Comparison of ENCODE assay signal across 27 mouse cellular contexts in the genomic region with DNA sequence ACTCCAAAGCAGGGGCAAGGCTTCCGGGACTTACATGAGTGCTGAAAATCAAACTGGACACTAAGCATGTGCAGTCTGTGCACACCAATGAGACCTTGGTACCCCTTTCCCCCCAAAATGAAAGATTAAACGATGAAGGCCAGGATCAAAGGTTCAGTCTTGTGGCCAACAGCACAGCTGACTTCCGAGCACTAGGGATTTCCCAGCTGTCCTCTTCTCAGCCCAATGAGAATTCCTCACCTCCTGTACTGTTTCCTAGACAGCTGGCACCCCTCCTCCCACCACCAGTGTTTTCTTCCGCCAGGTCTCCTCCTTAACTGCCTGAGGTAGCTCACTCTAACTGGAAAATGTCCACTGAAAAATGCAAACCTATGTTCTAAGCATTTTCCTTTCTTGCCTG. TPM values are rescaled to one million over a fixed set of nuclear protein-coding genes. Genes with fewer than 3 reads are reported as not detected.
DNase-seq lines count a peak whose midpoint lies in the region; ATAC-seq and TF ChIP-seq lines count a peak whose summit lies in the region.
"Had no signal": no experiment of that assay in that cellular context is flagged by ENCODE, and none has a peak within 500 bp of the region (broad histone marks: within the 10 kb centered on the region; RNA-seq: fewer than 3 reads in every experiment).

No protein-coding gene starts in this region.

- no peak for DNase-seq in hindbrain, postnatal 0 days (ENCODE audit: low spot score)
- DNase-seq in liver, embryonic 13.5 days, result no peak
- DNase-seq in liver, embryonic 11.5 days (ENCODE audit: low spot score), result no peak
- peak; percentile 17 for DNase-seq in brain, adult 2 months (ENCODE audit: low read depth, low spot score)
- DNase-seq: adrenal gland, adult 2 months; adrenal gland, postnatal 14 days; B cell, adult 2 months; cerebellum, adult 18-20 months; cerebellum, adult 9-10 months; cerebellum, postnatal 14 days; gastrocnemius, postnatal 10 days; gastrocnemius, postnatal 36 days; heart, adult 2 months; heart, postnatal 14 days; heart, postnatal 4 days had no signal

- H3K9me3 ChIP-seq in hindbrain, embryonic 13.5 days, result no peaks in the 10 kb centered on the region
- H3K9me3 ChIP-seq in hindbrain, postnatal 0 days (ENCODE audit: low read length), result no peaks in the 10 kb centered on the region
- H3K9me3 ChIP-seq in liver, embryonic 13.5 days (replicated peaks), result no peaks in the 10 kb centered on the region
- H3K9me3 ChIP-seq in liver, embryonic 11.5 days (ENCODE audit: control insufficient read depth, low read length), result no peaks in the 10 kb centered on the region
- H3K9me3 ChIP-seq in midbrain, embryonic 13.5 days, result no peaks in the 10 kb centered on the region
- no peaks in the 10 kb centered on the region for H3K9me3 ChIP-seq in midbrain, embryonic 15.5 days
- H3K9me3 ChIP-seq in intestine, embryonic 16.5 days (ENCODE audit: control insufficient read depth, low read length), result no peaks in the 10 kb centered on the region
- H3K9me3 ChIP-seq: embryonic facial prominence, embryonic 12.5 days; forebrain, embryonic 12.5 days; heart, embryonic 10.5 days; heart, embryonic 13.5 days; hindbrain, embryonic 15.5 days had no signal

- no peak overlapping the region for H3K4me2 ChIP-seq in hindbrain, embryonic 13.5 days
- no peak overlapping the region for H3K4me2 ChIP-seq in hindbrain, postnatal 0 days (ENCODE audit: low read depth, low read length)
- no peak overlapping the region for H3K4me2 ChIP-seq in liver, embryonic 13.5 days
- no peak overlapping the region for H3K4me2 ChIP-seq in liver, embryonic 11.5 days
- H3K4me2 ChIP-seq in midbrain, embryonic 13.5 days (replicated peaks), result 0 out of 2 replicates have a peak overlapping the region, but pooled peaks have one; percentile 3
- no peak overlapping the region for H3K4me2 ChIP-seq in midbrain, embryonic 15.5 days
- H3K4me2 ChIP-seq in intestine, embryonic 16.5 days (ENCODE audit: low read depth, low read length), result no peak overlapping the region
- H3K4me2 ChIP-seq: embryonic facial prominence, embryonic 12.5 days; forebrain, embryonic 12.5 days; heart, embryonic 13.5 days; hindbrain, embryonic 15.5 days had no signal

- peaks cover 17% of the 10 kb centered on the region for H3K36me3 ChIP-seq in hindbrain, embryonic 13.5 days
- no peaks in the 10 kb centered on the region for H3K36me3 ChIP-seq in hindbrain, postnatal 0 days (ENCODE audit: insufficient read depth, low read length)
- peaks cover 32% of the 10 kb centered on the region for H3K36me3 ChIP-seq in liver, embryonic 13.5 days
- H3K36me3 ChIP-seq in liver, embryonic 11.5 days (ENCODE audit: control insufficient read depth, insufficient read depth, low read length), result peaks cover 5% of the 10 kb centered on the region; the same call in 1 of the 2 replicates
- peaks cover 21% of the 10 kb centered on the region for H3K36me3 ChIP-seq in midbrain, embryonic 13.5 days
- 0 out of 2 replicates have a peak, but pooled peaks cover 4% of the 10 kb centered on the region for H3K36me3 ChIP-seq in midbrain, embryonic 15.5 days (replicated peaks)
- no peaks in the 10 kb centered on the region for H3K36me3 ChIP-seq in intestine, embryonic 16.5 days (ENCODE audit: control insufficient read depth, insufficient read depth, low read length)

- 79% methylated on average over 4 of the region's 4 CpGs for WGBS in hindbrain, embryonic 13.5 days
- 54% methylated on average over 4 of the region's 4 CpGs for WGBS in hindbrain, postnatal 0 days
- WGBS in liver, embryonic 13.5 days (ENCODE audit: insufficient replicate concordance), result 83% methylated on average over 4 of the region's 4 CpGs
- 88% methylated on average over 4 of the region's 4 CpGs for WGBS in liver, embryonic 11.5 days
- WGBS in midbrain, embryonic 13.5 days, result 80% methylated on average over 4 of the region's 4 CpGs
- 80% methylated on average over 4 of the region's 4 CpGs for WGBS in midbrain, embryonic 15.5 days
- WGBS in intestine, embryonic 16.5 days, result 77% methylated on average over 4 of the region's 4 CpGs

- no peak overlapping the region for H3K4me3 ChIP-seq in hindbrain, embryonic 13.5 days
- no peak overlapping the region for H3K4me3 ChIP-seq in hindbrain, postnatal 0 days (ENCODE audit: low read length)
- no peak overlapping the region for H3K4me3 ChIP-seq in liver, embryonic 13.5 days (replicated peaks)
- no peak overlapping the region for H3K4me3 ChIP-seq in liver, embryonic 11.5 days (ENCODE audit: low read depth, low read length)
- H3K4me3 ChIP-seq in midbrain, embryonic 13.5 days (replicated peaks), result no peak overlapping the region
- no peak overlapping the region for H3K4me3 ChIP-seq in midbrain, embryonic 15.5 days
- no peak overlapping the region for H3K4me3 ChIP-seq in intestine, embryonic 16.5 days (ENCODE audit: low read length)
- H3K4me3 ChIP-seq: embryonic facial prominence, embryonic 12.5 days; erythroblast, embryonic 14.5 days; forebrain, embryonic 12.5 days; heart, adult 2 months; heart, embryonic 10.5 days; heart, embryonic 13.5 days; hindbrain, embryonic 15.5 days had no signal

- H3K4me1 ChIP-seq in hindbrain, embryonic 13.5 days (replicated peaks), result peaks cover 33% of the 10 kb centered on the region
- H3K4me1 ChIP-seq in hindbrain, postnatal 0 days (ENCODE audit: insufficient read depth, low read length), result peaks cover 13% of the 10 kb centered on the region
- H3K4me1 ChIP-seq in liver, embryonic 13.5 days (replicated peaks), result peaks cover 47% of the 10 kb centered on the region
- peaks cover 24% of the 10 kb centered on the region for H3K4me1 ChIP-seq in liver, embryonic 11.5 days (replicated peaks; ENCODE audit: control insufficient read depth, insufficient read depth, low read length)
- peaks cover 34% of the 10 kb centered on the region for H3K4me1 ChIP-seq in midbrain, embryonic 13.5 days (replicated peaks)
- H3K4me1 ChIP-seq in midbrain, embryonic 15.5 days, result peaks cover 42% of the 10 kb centered on the region
- peaks cover 15% of the 10 kb centered on the region for H3K4me1 ChIP-seq in intestine, embryonic 16.5 days (ENCODE audit: control insufficient read depth, insufficient read depth, low read length)

- H3K9ac ChIP-seq in hindbrain, embryonic 13.5 days, result peak overlapping the region; percentile 98; the same call in 1 of the 2 replicates
- no peak overlapping the region for H3K9ac ChIP-seq in hindbrain, postnatal 0 days (replicated peaks; ENCODE audit: low read length)
- H3K9ac ChIP-seq in liver, embryonic 13.5 days, result 0 out of 2 replicates have a peak overlapping the region, but pooled peaks have one; percentile 14
- no peak overlapping the region for H3K9ac ChIP-seq in liver, embryonic 11.5 days (ENCODE audit: low read depth, low read length)
- peak overlapping the region; percentile 23; the same call in 1 of the 2 replicates for H3K9ac ChIP-seq in midbrain, embryonic 13.5 days (replicated peaks)
- H3K9ac ChIP-seq in midbrain, embryonic 15.5 days, result no peak overlapping the region
- no peak overlapping the region for H3K9ac ChIP-seq in intestine, embryonic 16.5 days (ENCODE audit: low read depth, low read length)
- H3K9ac ChIP-seq: embryonic facial prominence, embryonic 12.5 days; forebrain, embryonic 12.5 days; hindbrain, embryonic 15.5 days had no signal

- TF ChIP-seq CTCF in hindbrain, postnatal 0 days (IDR thresholded peaks at IDR 0.05; ENCODE audit: low read depth), result no peak

- ATAC-seq in hindbrain, embryonic 13.5 days (ENCODE audit: low FRiP score), result no peak
- ATAC-seq in hindbrain, postnatal 0 days, result no peak
- ATAC-seq in liver, embryonic 13.5 days (ENCODE audit: low read depth), result no peak
- ATAC-seq in liver, embryonic 11.5 days (replicated peaks; ENCODE audit: low FRiP score), result no peak
- ATAC-seq in midbrain, embryonic 13.5 days, result no peak
- ATAC-seq in midbrain, embryonic 15.5 days (replicated peaks), result no peak
- no peak for ATAC-seq in intestine, embryonic 16.5 days
- ATAC-seq: forebrain, embryonic 16.5 days had no signal

- H3K27me3 ChIP-seq in hindbrain, embryonic 13.5 days, result no peaks in the 10 kb centered on the region
- H3K27me3 ChIP-seq in hindbrain, postnatal 0 days (ENCODE audit: insufficient read depth, low read length), result no peaks in the 10 kb centered on the region
- H3K27me3 ChIP-seq in liver, embryonic 13.5 days, result no peaks in the 10 kb centered on the region
- no peaks in the 10 kb centered on the region for H3K27me3 ChIP-seq in liver, embryonic 11.5 days (replicated peaks; ENCODE audit: control insufficient read depth, insufficient read depth, low read length)
- no peaks in the 10 kb centered on the region for H3K27me3 ChIP-seq in midbrain, embryonic 13.5 days
- no peaks in the 10 kb centered on the region for H3K27me3 ChIP-seq in midbrain, embryonic 15.5 days (replicated peaks)
- H3K27me3 ChIP-seq in intestine, embryonic 16.5 days (replicated peaks; ENCODE audit: control insufficient read depth, insufficient read depth, low read length), result no peaks in the 10 kb centered on the region
- H3K27me3 ChIP-seq: CH12.LX; embryonic facial prominence, embryonic 12.5 days; forebrain, embryonic 12.5 days; heart, embryonic 13.5 days; hindbrain, embryonic 15.5 days had no signal

- H3K27ac ChIP-seq in hindbrain, embryonic 13.5 days, result no peak overlapping the region
- no peak overlapping the region for H3K27ac ChIP-seq in hindbrain, postnatal 0 days
- no peak overlapping the region for H3K27ac ChIP-seq in liver, embryonic 13.5 days
- H3K27ac ChIP-seq in liver, embryonic 11.5 days (ENCODE audit: low read depth, low read length), result no peak overlapping the region
- no peak overlapping the region for H3K27ac ChIP-seq in midbrain, embryonic 13.5 days
- no peak overlapping the region for H3K27ac ChIP-seq in midbrain, embryonic 15.5 days
- H3K27ac ChIP-seq in intestine, embryonic 16.5 days (ENCODE audit: low read length), result no peak overlapping the region
- H3K27ac ChIP-seq: embryonic facial prominence, embryonic 12.5 days; forebrain, embryonic 12.5 days; heart, adult 2 months; heart, embryonic 10.5 days; heart, embryonic 13.5 days; hindbrain, embryonic 15.5 days had no signal

RNA-seq across cellular contexts. Expression of gene Mapk8ip3, which starts 3.6 kb away (rescaled TPM):
- polyA plus RNA-seq in hindbrain, embryonic 13.5 days (2015; fragmentation: Nextera tagmentation; extraction: Ambion mirVana), result 79.1 and 85.0 TPM in 2 replicates
- 165 and 177 TPM in 2 replicates for total RNA-seq in hindbrain, postnatal 0 days (2014; rRNA removed)
- polyA plus RNA-seq in hindbrain, postnatal 0 days (2015; fragmentation: Nextera tagmentation; extraction: Ambion mirVana), result 62.0 and 62.4 TPM in 2 replicates
- 7.6 and 8.6 TPM in 2 replicates for polyA plus RNA-seq in liver, embryonic 13.5 days (2015; fragmentation: Nextera tagmentation; extraction: Ambion mirVana)
- 19.8 and 28.0 TPM in 2 replicates for polyA plus RNA-seq in liver, embryonic 11.5 days (2014; fragmentation: Nextera tagmentation; extraction: Ambion mirVana)
- polyA plus RNA-seq in midbrain, embryonic 13.5 days (2015; fragmentation: Nextera tagmentation; extraction: Ambion mirVana), result 83.1 and 83.8 TPM in 2 replicates
- polyA plus RNA-seq in midbrain, embryonic 15.5 days (2015; fragmentation: Nextera tagmentation; extraction: Ambion mirVana), result 99.5 and 112 TPM in 2 replicates
- 20.2 and 21.8 TPM in 2 replicates for polyA plus RNA-seq in intestine, embryonic 16.5 days (2015; fragmentation: Nextera tagmentation; extraction: Ambion mirVana)

RNA-seq across cellular contexts. Expression of gene Jpt2, which starts 27.3 kb away (rescaled TPM):
- polyA plus RNA-seq in hindbrain, embryonic 13.5 days (2015; fragmentation: Nextera tagmentation; extraction: Ambion mirVana), result 104 and 116 TPM in 2 replicates
- 57.0 and 61.2 TPM in 2 replicates for total RNA-seq in hindbrain, postnatal 0 days (2014; rRNA removed)
- 63.1 and 68.5 TPM in 2 replicates for polyA plus RNA-seq in hindbrain, postnatal 0 days (2015; fragmentation: Nextera tagmentation; extraction: Ambion mirVana)
- polyA plus RNA-seq in liver, embryonic 13.5 days (2015; fragmentation: Nextera tagmentation; extraction: Ambion mirVana), result 75.1 and 86.8 TPM in 2 replicates
- 164 and 168 TPM in 2 replicates for polyA plus RNA-seq in liver, embryonic 11.5 days (2014; fragmentation: Nextera tagmentation; extraction: Ambion mirVana)
- polyA plus RNA-seq in midbrain, embryonic 13.5 days (2015; fragmentation: Nextera tagmentation; extraction: Ambion mirVana), result 146 and 161 TPM in 2 replicates
- 102 and 103 TPM in 2 replicates for polyA plus RNA-seq in midbrain, embryonic 15.5 days (2015; fragmentation: Nextera tagmentation; extraction: Ambion mirVana)
- 146 and 163 TPM in 2 replicates for polyA plus RNA-seq in intestine, embryonic 16.5 days (2015; fragmentation: Nextera tagmentation; extraction: Ambion mirVana)

RNA-seq across cellular contexts. Expression of gene Nme3, which starts 36.9 kb away (rescaled TPM):
- 78.4 and 82.7 TPM in 2 replicates for polyA plus RNA-seq in hindbrain, embryonic 13.5 days (2015; fragmentation: Nextera tagmentation; extraction: Ambion mirVana)
- total RNA-seq in hindbrain, postnatal 0 days (2014; rRNA removed), result 66.1 and 67.0 TPM in 2 replicates
- polyA plus RNA-seq in hindbrain, postnatal 0 days (2015; fragmentation: Nextera tagmentation; extraction: Ambion mirVana), result 92.6 and 95.1 TPM in 2 replicates
- polyA plus RNA-seq in liver, embryonic 13.5 days (2015; fragmentation: Nextera tagmentation; extraction: Ambion mirVana), result 65.6 and 66.8 TPM in 2 replicates
- polyA plus RNA-seq in liver, embryonic 11.5 days (2014; fragmentation: Nextera tagmentation; extraction: Ambion mirVana), result 70.5 and 76.3 TPM in 2 replicates
- polyA plus RNA-seq in midbrain, embryonic 13.5 days (2015; fragmentation: Nextera tagmentation; extraction: Ambion mirVana), result 74.1 and 76.8 TPM in 2 replicates
- 79.7 and 82.3 TPM in 2 replicates for polyA plus RNA-seq in midbrain, embryonic 15.5 days (2015; fragmentation: Nextera tagmentation; extraction: Ambion mirVana)
- 76.8 and 77.1 TPM in 2 replicates for polyA plus RNA-seq in intestine, embryonic 16.5 days (2015; fragmentation: Nextera tagmentation; extraction: Ambion mirVana)

RNA-seq across cellular contexts. Expression of gene Mrps34, which starts 38.2 kb away (rescaled TPM):
- polyA plus RNA-seq in hindbrain, embryonic 13.5 days (2015; fragmentation: Nextera tagmentation; extraction: Ambion mirVana), result 77.0 and 77.6 TPM in 2 replicates
- total RNA-seq in hindbrain, postnatal 0 days (2014; rRNA removed), result 37.8 and 58.3 TPM in 2 replicates
- polyA plus RNA-seq in hindbrain, postnatal 0 days (2015; fragmentation: Nextera tagmentation; extraction: Ambion mirVana), result 124 and 136 TPM in 2 replicates
- 84.2 TPM in 2 replicates for polyA plus RNA-seq in liver, embryonic 13.5 days (2015; fragmentation: Nextera tagmentation; extraction: Ambion mirVana)
- 123 and 129 TPM in 2 replicates for polyA plus RNA-seq in liver, embryonic 11.5 days (2014; fragmentation: Nextera tagmentation; extraction: Ambion mirVana)
- polyA plus RNA-seq in midbrain, embryonic 13.5 days (2015; fragmentation: Nextera tagmentation; extraction: Ambion mirVana), result 73.0 and 82.3 TPM in 2 replicates
- polyA plus RNA-seq in midbrain, embryonic 15.5 days (2015; fragmentation: Nextera tagmentation; extraction: Ambion mirVana), result 73.1 and 78.9 TPM in 2 replicates
- 121 and 129 TPM in 2 replicates for polyA plus RNA-seq in intestine, embryonic 16.5 days (2015; fragmentation: Nextera tagmentation; extraction: Ambion mirVana)

RNA-seq across cellular contexts. Expression of gene Eme2, which starts 38.3 kb away (rescaled TPM):
- 31.4 and 31.8 TPM in 2 replicates for polyA plus RNA-seq in hindbrain, embryonic 13.5 days (2015; fragmentation: Nextera tagmentation; extraction: Ambion mirVana)
- total RNA-seq in hindbrain, postnatal 0 days (2014; rRNA removed), result 34.9 and 49.5 TPM in 2 replicates
- 21.4 and 24.3 TPM in 2 replicates for polyA plus RNA-seq in hindbrain, postnatal 0 days (2015; fragmentation: Nextera tagmentation; extraction: Ambion mirVana)
- polyA plus RNA-seq in liver, embryonic 13.5 days (2015; fragmentation: Nextera tagmentation; extraction: Ambion mirVana), result 13.8 and 14.6 TPM in 2 replicates
- 21.9 and 23.4 TPM in 2 replicates for polyA plus RNA-seq in liver, embryonic 11.5 days (2014; fragmentation: Nextera tagmentation; extraction: Ambion mirVana)
- polyA plus RNA-seq in midbrain, embryonic 13.5 days (2015; fragmentation: Nextera tagmentation; extraction: Ambion mirVana), result 36.8 and 38.4 TPM in 2 replicates
- polyA plus RNA-seq in midbrain, embryonic 15.5 days (2015; fragmentation: Nextera tagmentation; extraction: Ambion mirVana), result 31.5 and 33.4 TPM in 2 replicates
- polyA plus RNA-seq in intestine, embryonic 16.5 days (2015; fragmentation: Nextera tagmentation; extraction: Ambion mirVana), result 28.3 and 33.0 TPM in 2 replicates

Comparison
In these comparisons a context has a peak if more than half of its experiments do, and no peak if none do; other contexts are left out.
1. H3K9ac ChIP-seq: peak in hindbrain, embryonic 13.5 days (single experiment), liver, embryonic 13.5 days (single experiment) and midbrain, embryonic 13.5 days (single experiment); none in hindbrain, postnatal 0 days (single experiment), liver, embryonic 11.5 days (single experiment), midbrain, embryonic 15.5 days (single experiment) and intestine, embryonic 16.5 days (single experiment).